Mouse (Mus musculus): Measurements from ENCODE around the gene Olfr638. TPM values are rescaled to one million over a fixed set of nuclear protein-coding genes. Genes with fewer than 3 reads are reported as not detected.
"Not testable (repeated sequence)": the region's sequence is repeated elsewhere in the genome, so short reads cannot be mapped to it uniquely, and the experiment has no call there.

Olfr638 gene
- polyA plus RNA-seq (2015; fragmentation: Nextera tagmentation; extraction: Ambion mirVana): not detected in 2 replicates

GRCm38 (mm10) chr7:103998446-103998845 is at the start of gene Olfr638:
Gene Olfr638 (plus strand): TSS chr7:103998746.
- ATAC-seq (ENCODE audit: insufficient read depth, low FRiP score): no peak
- Histone ChIP-seq H3K27me3 (ENCODE audit: control insufficient read depth, insufficient read depth, low read length) (no peaks in the 10 kb centered on the region), H3K9me3 (replicated peaks; ENCODE audit: control insufficient read depth, low read length) (no peaks in the 10 kb centered on the region)

GRCm38 (mm10) chr7:103966873-103967272 is 31.7 kb upstream of the Olfr638 start:
- H3K9ac ChIP-seq (ENCODE audit: low read length); H3K36me3 ChIP-seq (ENCODE audit: control insufficient read depth, insufficient read depth, low read length); H3K4me2 ChIP-seq (ENCODE audit: low read depth, low read length); H3K27me3 ChIP-seq (ENCODE audit: control insufficient read depth, insufficient read depth, low read length); H3K27ac ChIP-seq (ENCODE audit: low read length); H3K4me3 ChIP-seq (replicated peaks; ENCODE audit: low read length); H3K9me3 ChIP-seq (replicated peaks; ENCODE audit: control insufficient read depth, low read length); H3K4me1 ChIP-seq (ENCODE audit: control insufficient read depth, insufficient read depth, low read length); ATAC-seq (ENCODE audit: insufficient read depth, low FRiP score): not testable (repeated sequence)
- 90% methylated on average over 22 of the region's 22 CpGs for WGBS

More at GRCm38 (mm10) chr7:103998446-103998845, at the start of gene Olfr638:
- Histone ChIP-seq H3K9ac (ENCODE audit: low read length) (no peak within 1 kb of the TSS), H3K27ac (ENCODE audit: low read length) (no peak within 1 kb of the TSS), H3K4me3 (replicated peaks; ENCODE audit: low read length) (no peak within 1 kb of the TSS), H3K4me1 (ENCODE audit: control insufficient read depth, insufficient read depth, low read length) (no peaks in the 10 kb centered on the region), H3K36me3 (ENCODE audit: control insufficient read depth, insufficient read depth, low read length) (no peaks in the 10 kb centered on the region), H3K4me2 (ENCODE audit: low read depth, low read length) (no peak within 1 kb of the TSS)

GRCm38 (mm10) chr7:103970852-103971251 is 27.7 kb upstream of the Olfr638 start, which contains the start of gene Olfr635:
Gene Olfr635 (plus strand): TSS chr7:103971152.
- no peaks in the 10 kb centered on the region for H3K4me1 ChIP-seq (ENCODE audit: control insufficient read depth, insufficient read depth, low read length)
- no peak within 1 kb of the TSS for H3K9ac ChIP-seq (ENCODE audit: low read length)
- ATAC-seq (ENCODE audit: insufficient read depth, low FRiP score): no peak
- H3K27me3 ChIP-seq (ENCODE audit: control insufficient read depth, insufficient read depth, low read length): no peaks in the 10 kb centered on the region
- no peak within 1 kb of the TSS for H3K27ac ChIP-seq (ENCODE audit: low read length)
- no peak within 1 kb of the TSS for H3K4me2 ChIP-seq (ENCODE audit: low read depth, low read length)
- no peak within 1 kb of the TSS for H3K4me3 ChIP-seq (replicated peaks; ENCODE audit: low read length)
- H3K9me3 ChIP-seq (replicated peaks; ENCODE audit: control insufficient read depth, low read length): no peaks in the 10 kb centered on the region
- 61% methylated on average over 1 of the region's 1 CpGs for WGBS
- no peaks in the 10 kb centered on the region for H3K36me3 ChIP-seq (ENCODE audit: control insufficient read depth, insufficient read depth, low read length)

GRCm38 (mm10) chr7:103971782-103972181 is 26.8 kb upstream of the Olfr638 start:
- no peak for ATAC-seq (ENCODE audit: insufficient read depth, low FRiP score)
- Histone ChIP-seq H3K4me3 (replicated peaks; ENCODE audit: low read length) (no peak overlapping the region), H3K27me3 (ENCODE audit: control insufficient read depth, insufficient read depth, low read length) (no peaks in the 10 kb centered on the region), H3K27ac (ENCODE audit: low read length) (no peak overlapping the region), H3K4me1 (ENCODE audit: control insufficient read depth, insufficient read depth, low read length) (no peaks in the 10 kb centered on the region), H3K9me3 (replicated peaks; ENCODE audit: control insufficient read depth, low read length) (no peaks in the 10 kb centered on the region), H3K4me2 (ENCODE audit: low read depth, low read length) (no peak overlapping the region), H3K36me3 (ENCODE audit: control insufficient read depth, insufficient read depth, low read length) (no peaks in the 10 kb centered on the region), H3K9ac (ENCODE audit: low read length) (no peak overlapping the region)
- 61% methylated on average over 1 of the region's 1 CpGs for WGBS

GRCm38 (mm10) chr7:103999124-103999523 is 578 bp downstream of the Olfr638 start:
- Histone ChIP-seq H3K4me2 (ENCODE audit: low read depth, low read length) (no peak overlapping the region), H3K9me3 (replicated peaks; ENCODE audit: control insufficient read depth, low read length) (no peaks in the 10 kb centered on the region), H3K4me3 (replicated peaks; ENCODE audit: low read length) (no peak overlapping the region), H3K27me3 (ENCODE audit: control insufficient read depth, insufficient read depth, low read length) (no peaks in the 10 kb centered on the region), H3K9ac (ENCODE audit: low read length) (no peak overlapping the region), H3K4me1 (ENCODE audit: control insufficient read depth, insufficient read depth, low read length) (no peaks in the 10 kb centered on the region), H3K36me3 (ENCODE audit: control insufficient read depth, insufficient read depth, low read length) (no peaks in the 10 kb centered on the region), H3K27ac (ENCODE audit: low read length) (no peak overlapping the region)
- no peak for ATAC-seq (ENCODE audit: insufficient read depth, low FRiP score)

- Histone ChIP-seq H3K9ac (ENCODE audit: low read length) (no peak within 1 kb of the TSS), H3K4me1 (ENCODE audit: control insufficient read depth, insufficient read depth, low read length) (no peaks in the 10 kb centered on the region), H3K9me3 (replicated peaks; ENCODE audit: control insufficient read depth, low read length) (no peaks in the 10 kb centered on the region), H3K36me3 (ENCODE audit: control insufficient read depth, insufficient read depth, low read length) (no peaks in the 10 kb centered on the region), H3K4me3 (replicated peaks; ENCODE audit: low read length) (no peak within 1 kb of the TSS), H3K27me3 (ENCODE audit: control insufficient read depth, insufficient read depth, low read length) (no peaks in the 10 kb centered on the region), H3K27ac (ENCODE audit: low read length) (no peak within 1 kb of the TSS), H3K4me2 (ENCODE audit: low read depth, low read length) (no peak within 1 kb of the TSS)
- ATAC-seq (ENCODE audit: insufficient read depth, low FRiP score): no peak
Measured at GRCm38 (mm10) chr7:104017203-104017602, 18.7 kb downstream of the Olfr638 start, which contains the start of gene Olfr639. Gene Olfr639 (minus strand): TSS chr7:104017303.

- H3K4me1 ChIP-seq (ENCODE audit: control insufficient read depth, insufficient read depth, low read length): no peaks in the 10 kb centered on the region
- H3K4me2 ChIP-seq (ENCODE audit: low read depth, low read length): no peak overlapping the region
- H3K27ac ChIP-seq (ENCODE audit: low read length): no peak overlapping the region
- H3K9me3 ChIP-seq (replicated peaks; ENCODE audit: control insufficient read depth, low read length): no peaks in the 10 kb centered on the region
- no peaks in the 10 kb centered on the region for H3K36me3 ChIP-seq (ENCODE audit: control insufficient read depth, insufficient read depth, low read length)
- no peak overlapping the region for H3K4me3 ChIP-seq (replicated peaks; ENCODE audit: low read length)
- ATAC-seq (ENCODE audit: insufficient read depth, low FRiP score): no peak
- WGBS: 79% methylated on average over 1 of the region's 1 CpGs
- no peak overlapping the region for H3K9ac ChIP-seq (ENCODE audit: low read length)
- H3K27me3 ChIP-seq (ENCODE audit: control insufficient read depth, insufficient read depth, low read length): no peaks in the 10 kb centered on the region
Measured at GRCm38 (mm10) chr7:104018953-104019352, 20.4 kb downstream of the Olfr638 start.

GRCm38 (mm10) chr7:104021651-104022050 is 23.1 kb downstream of the Olfr638 start:
- 88% methylated on average over 6 of the region's 6 CpGs for WGBS
- Histone ChIP-seq H3K4me1 (ENCODE audit: control insufficient read depth, insufficient read depth, low read length) (no peaks in the 10 kb centered on the region), H3K27ac (ENCODE audit: low read length) (no peak overlapping the region), H3K9ac (ENCODE audit: low read length) (no peak overlapping the region), H3K27me3 (ENCODE audit: control insufficient read depth, insufficient read depth, low read length) (no peaks in the 10 kb centered on the region), H3K4me2 (ENCODE audit: low read depth, low read length) (no peak overlapping the region), H3K4me3 (replicated peaks; ENCODE audit: low read length) (no peak overlapping the region), H3K9me3 (replicated peaks; ENCODE audit: control insufficient read depth, low read length) (no peaks in the 10 kb centered on the region), H3K36me3 (ENCODE audit: control insufficient read depth, insufficient read depth, low read length) (no peaks in the 10 kb centered on the region)
- no peak for ATAC-seq (ENCODE audit: insufficient read depth, low FRiP score)

GRCm38 (mm10) chr7:104025473-104025872 is 26.9 kb downstream of the Olfr638 start, which contains the start of gene Olfr640:
Gene Olfr640 (minus strand): TSS chr7:104025573.
- H3K27me3 ChIP-seq (ENCODE audit: control insufficient read depth, insufficient read depth, low read length): no peaks in the 10 kb centered on the region
- no peaks in the 10 kb centered on the region for H3K36me3 ChIP-seq (ENCODE audit: control insufficient read depth, insufficient read depth, low read length)
- 75% methylated on average over 6 of the region's 6 CpGs for WGBS
- no peak for ATAC-seq (ENCODE audit: insufficient read depth, low FRiP score)
- H3K4me1 ChIP-seq (ENCODE audit: control insufficient read depth, insufficient read depth, low read length): no peaks in the 10 kb centered on the region
- H3K4me2 ChIP-seq (ENCODE audit: low read depth, low read length): no peak within 1 kb of the TSS
- no peak within 1 kb of the TSS for H3K4me3 ChIP-seq (replicated peaks; ENCODE audit: low read length)
- no peak within 1 kb of the TSS for H3K27ac ChIP-seq (ENCODE audit: low read length)
- no peaks in the 10 kb centered on the region for H3K9me3 ChIP-seq (replicated peaks; ENCODE audit: control insufficient read depth, low read length)
- H3K9ac ChIP-seq (ENCODE audit: low read length): no peak within 1 kb of the TSS

GRCm38 (mm10) chr7:104026978-104027377 is 28.4 kb downstream of the Olfr638 start:
- WGBS: 77% methylated on average over 3 of the region's 3 CpGs
- Histone ChIP-seq H3K9ac (ENCODE audit: low read length) (no peak overlapping the region), H3K4me1 (ENCODE audit: control insufficient read depth, insufficient read depth, low read length) (no peaks in the 10 kb centered on the region), H3K9me3 (replicated peaks; ENCODE audit: control insufficient read depth, low read length) (no peaks in the 10 kb centered on the region), H3K36me3 (ENCODE audit: control insufficient read depth, insufficient read depth, low read length) (no peaks in the 10 kb centered on the region), H3K27me3 (ENCODE audit: control insufficient read depth, insufficient read depth, low read length) (no peaks in the 10 kb centered on the region), H3K27ac (ENCODE audit: low read length) (no peak overlapping the region), H3K4me2 (ENCODE audit: low read depth, low read length) (no peak overlapping the region), H3K4me3 (replicated peaks; ENCODE audit: low read length) (no peak overlapping the region)
- ATAC-seq (ENCODE audit: insufficient read depth, low FRiP score): no peak

All from stomach, embryonic 16.5 days (tissue).